Mouse (Mus musculus) c-Kit-positive CD71-positive TER-119-positive erythroid progenitor cells, embryonic 14.5 days (primary cell): Measurements from ENCODE around the gene Krt82.

Source experiments
- DNase-seq: peaks from one replicate; pipeline ENCODE4 v3.0.0-alpha.2; 2013; ENCODE audit warnings: low spot score

Gene Krt82

DNA sequence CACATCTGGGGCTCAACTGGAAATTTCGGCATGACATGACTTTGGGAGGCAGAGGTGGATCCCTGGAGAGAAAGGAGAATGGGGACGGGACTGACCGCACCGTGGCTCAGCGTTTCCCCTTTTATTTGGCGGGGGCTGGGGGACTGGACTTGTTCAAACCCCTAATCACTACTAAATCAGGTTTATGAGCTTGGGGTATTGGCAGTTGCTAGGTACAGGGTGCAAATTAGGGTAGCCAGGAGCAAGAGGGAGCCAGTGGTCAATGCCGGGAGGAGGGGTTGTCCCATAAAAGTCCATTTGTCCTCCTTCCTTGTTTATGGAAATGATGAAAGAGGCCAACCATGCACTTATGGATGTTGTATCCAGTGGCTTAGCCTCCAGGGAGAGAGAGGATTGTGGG lies at the start of gene Krt82:
TSS of gene Krt82 (minus strand) at position 101 of the 400 bp plus-strand sequence.
- no peak for DNase-seq

GRCm38 (mm10) chr15:101599123-101599522 lies 48.7 kb upstream of the Krt82 start:
- DNase-seq, result no peak

GRCm38 (mm10) chr15:101588216-101588615 lies 37.7 kb upstream of the Krt82 start:
- DNase-seq, result no peak

- DNase-seq, result no peak
These were observed 34.0 kb upstream of the Krt82 start for GRCm38 (mm10) chr15:101584456-101584855.

- DNase-seq, result no peak
These were observed 32.9 kb upstream of the Krt82 start for GRCm38 (mm10) chr15:101583211-101583965.

DNA sequence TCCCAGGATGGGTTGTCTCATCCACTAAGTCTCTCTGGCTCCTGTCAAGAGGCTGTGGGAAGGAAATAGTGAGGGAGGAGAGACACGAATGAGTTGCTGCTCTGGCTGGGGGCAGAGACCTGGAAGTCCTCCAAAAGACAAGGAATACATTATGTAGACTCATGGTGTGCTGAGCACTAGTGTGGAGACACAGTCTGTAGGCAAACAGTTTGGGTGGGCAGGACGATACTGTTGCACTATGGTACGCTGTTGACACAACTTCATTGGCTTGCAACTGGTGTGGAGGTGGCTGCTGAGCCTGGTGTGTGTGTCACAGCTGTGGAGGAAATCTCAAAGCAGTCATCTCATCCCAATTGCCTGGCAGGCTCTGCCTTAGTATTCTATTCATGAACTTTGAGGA lies 31.2 kb upstream of the Krt82 start:
- no peak for DNase-seq

DNA sequence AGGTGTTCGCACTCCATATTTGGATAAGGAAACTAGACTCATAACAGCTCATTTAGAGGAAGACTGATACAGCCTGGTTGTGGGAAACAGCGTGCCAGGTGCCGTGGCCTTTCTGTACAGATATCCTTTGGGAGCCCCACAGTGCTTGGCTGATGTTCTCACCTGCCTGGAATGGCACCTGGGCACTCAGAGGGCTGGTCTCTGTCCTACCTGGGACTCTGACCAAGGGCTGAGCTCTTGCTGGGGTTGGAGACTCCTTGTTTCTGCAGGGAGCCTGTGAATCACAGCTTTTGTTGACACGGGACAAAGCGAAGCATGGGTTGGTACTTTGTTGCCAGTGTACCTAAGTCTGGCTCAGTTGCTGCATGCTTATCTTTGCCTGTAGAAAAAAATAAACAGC lies 25.0 kb upstream of the Krt82 start:
- DNase-seq, result no peak

- DNase-seq, result no peak
These were observed 23.4 kb upstream of the Krt82 start, which contains the start of gene Krt75 for GRCm38 (mm10) chr15:101573796-101574345. Gene Krt75 (minus strand): TSS chr15:101573904.

DNA sequence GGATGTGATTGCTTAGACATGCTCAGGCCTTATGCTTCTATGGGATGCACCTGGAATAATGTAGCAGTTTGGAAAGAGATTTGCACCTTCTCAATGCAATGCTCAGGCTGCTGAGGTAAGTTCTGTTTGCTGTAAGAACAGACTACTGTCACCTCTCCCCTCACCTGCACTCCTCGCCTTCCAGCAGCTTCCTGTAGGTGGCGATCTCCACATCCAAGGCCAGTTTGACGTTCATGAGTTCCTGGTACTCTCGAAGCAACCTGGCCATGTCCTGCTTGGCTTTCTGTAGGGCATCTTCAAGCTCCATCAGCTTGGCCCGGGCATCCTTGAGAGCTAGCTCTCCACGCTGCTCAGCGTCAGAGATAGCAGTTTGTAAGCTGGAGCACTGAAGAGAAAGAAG lies 17.3 kb upstream of the Krt82 start:
- DNase-seq, result no peak

DNA sequence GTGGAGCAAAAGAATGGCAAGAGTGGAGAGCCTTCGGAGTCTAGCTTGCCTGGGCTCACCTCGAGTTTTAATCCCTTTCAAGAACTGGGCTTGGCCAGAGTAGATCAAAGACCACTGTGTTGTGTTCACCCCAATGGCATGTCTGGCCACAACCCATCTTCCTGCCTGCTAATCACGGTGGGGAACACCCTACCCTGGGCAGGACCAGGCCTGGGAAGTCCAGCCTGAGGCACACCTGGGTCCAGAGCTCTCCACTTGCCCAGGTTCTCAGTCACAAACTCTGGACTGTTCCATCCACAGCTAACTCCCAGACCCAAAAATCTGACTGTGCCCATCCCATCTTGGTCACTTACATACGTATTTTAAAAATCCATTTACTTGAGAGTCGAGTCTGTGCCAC lies 12.4 kb upstream of the Krt82 start, which contains the start of gene Krt90:
TSS of gene Krt90 (minus strand) at position 101 of the 400 bp plus-strand sequence.
- DNase-seq, result no peak

- DNase-seq, result no peak
These were observed 7.7 kb upstream of the Krt82 start for GRCm38 (mm10) chr15:101558034-101558646.

DNA sequence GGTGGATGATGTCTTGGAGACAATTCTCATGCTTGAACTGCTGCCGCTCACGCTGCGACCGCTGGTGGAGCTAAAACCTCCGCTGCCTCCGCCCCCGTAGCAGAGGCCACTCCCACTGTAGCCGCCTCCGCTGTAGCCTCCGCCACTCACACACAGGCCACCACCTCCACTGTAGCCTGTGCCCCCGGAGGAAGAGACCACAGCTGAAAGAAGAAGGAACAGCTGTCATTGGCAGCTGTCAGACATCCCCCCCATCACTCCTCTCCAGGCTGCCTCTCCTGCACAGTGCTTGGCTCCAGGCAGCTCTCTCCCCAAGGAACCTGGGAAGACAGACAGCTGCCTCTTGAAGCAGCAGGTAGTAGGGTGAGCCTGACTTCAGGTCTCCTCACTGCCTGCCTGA lies 2.7 kb upstream of the Krt82 start:
- DNase-seq, result no peak

DNA sequence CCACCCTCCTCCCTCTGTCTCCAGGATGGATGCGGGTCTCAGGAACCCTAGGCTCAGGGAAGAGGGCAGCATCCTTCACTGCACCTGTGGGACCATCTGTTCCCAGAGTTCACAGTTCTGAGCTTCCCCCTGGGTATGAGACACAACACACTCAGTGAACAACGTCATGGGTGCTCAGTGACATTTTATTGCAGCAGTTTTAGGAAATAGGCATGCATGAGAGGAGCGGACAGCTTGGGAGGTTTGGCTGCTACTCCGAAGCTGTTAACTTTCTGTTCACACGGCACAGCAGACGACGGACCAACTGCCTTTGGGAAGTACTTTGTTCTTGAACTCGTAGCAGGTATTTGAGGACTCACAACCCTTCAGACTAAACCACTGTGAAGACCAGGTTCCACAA lies 1.7 kb upstream of the Krt82 start:
- DNase-seq, result no peak

- no peak for DNase-seq
These were observed 6.0 kb downstream of the Krt82 start for GRCm38 (mm10) chr15:101544478-101544877.

DNA sequence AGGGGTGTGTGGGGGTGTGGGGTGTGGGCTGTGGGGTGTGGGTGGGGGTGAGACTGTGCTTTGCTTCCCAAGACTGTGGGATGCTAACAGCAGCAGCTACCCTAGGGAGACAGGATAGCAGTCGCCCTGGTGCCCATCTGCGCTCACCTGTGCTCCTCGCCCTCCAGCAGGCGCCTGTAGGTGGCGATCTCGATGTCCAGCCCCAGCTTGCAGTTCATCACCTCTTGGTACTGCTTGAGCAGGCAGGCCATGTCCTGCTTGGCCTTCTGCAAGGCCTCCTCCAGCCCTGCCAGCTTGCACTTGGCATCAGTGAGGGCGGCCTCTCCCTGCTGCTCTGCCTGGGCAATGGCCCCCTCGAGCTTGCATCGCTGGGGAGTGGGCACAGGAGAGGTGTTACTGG lies 7.9 kb downstream of the Krt82 start:
- DNase-seq, result no peak

DNA sequence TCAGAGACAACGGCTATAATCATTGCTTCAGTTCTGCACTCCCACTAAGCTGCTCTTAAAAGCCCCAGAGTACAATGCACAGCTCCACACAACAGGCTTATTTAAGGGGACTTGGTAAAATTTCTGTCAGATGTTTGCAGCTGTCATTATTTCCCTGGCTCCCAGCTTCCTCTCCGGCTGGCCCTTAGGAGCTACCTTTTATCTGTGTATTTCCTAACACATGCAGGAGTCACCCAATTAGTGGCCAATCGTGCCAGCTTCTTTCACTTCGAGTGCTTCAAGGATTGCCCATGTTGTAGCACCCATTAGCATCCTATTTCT lies 11.9 kb downstream of the Krt82 start:
- DNase-seq, result no peak

DNA sequence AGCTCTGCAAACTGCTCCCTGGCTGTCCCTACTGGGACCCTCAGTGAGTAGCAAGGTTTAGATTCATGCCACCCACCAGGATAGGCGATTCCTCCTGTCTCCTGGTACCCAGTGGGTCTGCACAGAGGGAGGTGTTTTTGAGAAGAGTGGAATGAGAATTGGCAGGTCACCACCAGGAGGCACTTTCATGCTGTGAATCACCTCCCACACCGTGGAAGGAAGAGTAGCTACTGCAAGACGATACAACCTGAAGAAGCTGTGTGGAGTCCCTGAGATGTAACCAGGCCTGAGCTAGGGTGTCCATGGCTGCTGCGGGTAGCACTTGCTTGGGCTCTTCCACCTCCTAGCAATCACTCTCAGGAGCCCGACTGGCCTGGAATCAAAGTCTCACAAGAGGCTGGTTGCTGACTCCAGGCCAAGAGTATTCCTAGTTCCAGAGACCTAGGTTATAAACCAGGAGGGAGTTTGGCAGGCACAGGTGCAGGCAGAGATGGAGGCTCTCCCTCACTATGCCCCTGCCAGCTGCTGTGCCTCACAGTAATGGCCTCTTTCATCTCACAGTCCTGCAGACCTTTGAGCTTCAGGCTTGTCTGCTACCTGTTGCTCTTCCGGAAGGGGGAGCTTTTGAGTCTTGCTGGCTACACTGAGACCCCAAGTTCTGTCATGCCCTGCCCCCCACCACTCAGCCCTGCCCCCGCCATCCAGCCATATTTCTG lies 12.4 kb downstream of the Krt82 start:
- DNase-seq, result no peak

- no peak for DNase-seq
These were observed 14.2 kb downstream of the Krt82 start for GRCm38 (mm10) chr15:101536054-101536850.

DNA sequence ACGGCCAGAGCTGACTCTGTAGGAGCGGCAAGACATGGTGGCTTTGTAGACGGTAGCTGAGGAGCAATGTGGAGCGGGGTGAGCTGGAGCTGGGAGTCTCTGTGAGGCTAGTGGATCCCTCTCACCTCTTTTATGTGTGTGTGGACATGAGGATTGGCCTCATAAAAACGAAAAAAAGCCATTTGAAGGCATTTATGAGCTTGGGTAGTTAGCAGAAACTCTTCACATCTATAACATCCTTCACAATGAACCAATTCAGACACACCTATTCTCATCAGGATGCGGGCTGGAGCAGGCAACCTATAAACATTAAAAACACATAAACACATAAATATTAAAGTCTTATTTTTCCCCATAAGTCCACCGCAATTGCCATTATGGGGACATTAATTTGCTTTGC lies 17.7 kb downstream of the Krt82 start, which contains the start of gene Krt84:
TSS of gene Krt84 (minus strand) at position 101 of the 400 bp plus-strand sequence.
- DNase-seq, result no peak

GRCm38 (mm10) chr15:101522556-101523232 lies 27.8 kb downstream of the Krt82 start:
- DNase-seq, result no peak

- peak; percentile 24 for DNase-seq
These were observed 30.7 kb downstream of the Krt82 start for GRCm38 (mm10) chr15:101519792-101520191.
